Mouse (Mus musculus) hindlimb bud, embryonic 11.5 days (tissue): Measurements from ENCODE around the gene Gm13101.
"Not testable (repeated sequence)": the region's sequence is repeated elsewhere in the genome, so short reads cannot be mapped to it uniquely, and the experiment has no call there.

Source experiments
- DNase-seq: peaks from one replicate; pipeline ENCODE4 v3.0.0-alpha.2; 2012; ENCODE audit warnings: low read depth, low spot score; ENCODE audit errors: extremely low spot score

Gm13101 gene

GRCm38 (mm10) chr4:143966850-143967249, at the start of gene Gm13101:
Gene Gm13101 (minus strand): TSS chr4:143966950.
- DNase-seq = not testable (repeated sequence)

GRCm38 (mm10) chr4:143994269-143994668, 27.5 kb upstream of the Gm13101 start, which contains the start of gene Pramef17:
Gene Pramef17 (minus strand): TSS chr4:143994369.
- not testable (repeated sequence) for DNase-seq

DNA sequence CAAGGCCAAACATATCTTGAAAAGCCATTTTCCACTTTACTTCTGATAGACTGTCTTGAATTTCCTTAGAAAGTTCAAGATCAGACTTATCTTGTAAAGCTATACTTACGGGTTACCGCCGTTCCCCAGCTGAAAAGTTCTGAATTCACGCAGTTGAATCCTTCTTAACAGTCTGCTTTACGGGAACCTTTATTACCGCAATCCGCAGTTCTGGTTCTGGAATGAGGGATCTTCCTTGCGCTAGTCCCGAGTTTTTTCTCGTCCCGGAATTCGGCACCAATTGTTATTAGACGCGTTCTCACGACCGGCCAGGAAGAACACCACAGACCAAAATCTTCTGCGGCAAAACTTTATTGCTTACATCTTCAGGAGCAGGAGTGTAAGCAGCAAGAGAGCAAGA, 21.4 kb upstream of the Gm13101 start:
- not testable (repeated sequence) for DNase-seq

DNA sequence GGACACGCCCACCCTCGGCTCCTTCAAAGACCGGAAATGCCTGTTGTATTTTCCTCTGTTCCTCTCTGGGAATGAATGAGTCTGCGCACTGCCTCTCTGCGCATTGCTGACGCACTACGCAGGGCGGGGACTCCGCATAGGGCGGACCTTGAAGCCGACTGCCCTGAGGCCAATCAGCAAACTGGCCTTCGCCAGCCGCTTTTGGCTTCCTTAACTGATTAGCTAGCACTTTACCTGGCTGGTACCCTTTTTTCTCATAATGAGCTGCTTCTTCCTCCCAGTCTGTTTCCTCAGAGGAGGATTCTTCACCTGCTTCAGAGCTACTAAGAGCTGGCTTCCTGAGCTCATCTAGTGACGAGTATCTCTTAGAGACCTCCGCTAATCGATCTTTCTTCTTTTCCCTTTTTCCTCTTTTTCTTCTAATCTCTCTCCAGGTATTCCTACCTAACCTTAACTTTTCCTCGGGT, 20.8 kb upstream of the Gm13101 start:
- not testable (repeated sequence) for DNase-seq

GRCm38 (mm10) chr4:143985733-143986132, 19.0 kb upstream of the Gm13101 start:
- not testable (repeated sequence) for DNase-seq

GRCm38 (mm10) chr4:143985165-143985564, 18.4 kb upstream of the Gm13101 start:
- DNase-seq = not testable (repeated sequence)

GRCm38 (mm10) chr4:143983446-143983845, 16.7 kb upstream of the Gm13101 start:
- not testable (repeated sequence) for DNase-seq

DNA sequence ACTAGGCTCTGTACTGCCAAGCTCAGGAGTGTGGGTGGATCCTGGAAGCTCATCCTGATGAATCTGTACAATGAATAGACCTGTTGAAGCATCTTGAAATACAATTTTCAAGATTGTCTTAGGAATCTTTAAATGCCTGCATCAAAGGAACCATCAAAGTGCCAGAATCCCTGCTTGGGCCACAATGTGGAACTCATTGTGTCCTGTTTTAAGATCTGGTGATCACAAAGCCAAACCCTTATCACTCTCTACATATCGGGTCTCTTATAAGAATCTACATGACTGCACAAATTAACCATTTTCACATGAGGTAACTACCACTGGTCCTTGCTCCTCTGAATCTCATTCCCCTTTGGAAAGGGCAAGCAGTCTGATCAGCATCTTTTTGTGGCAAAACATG, 15.8 kb downstream of the Gm13101 start, which contains the start of gene Pramef25:
Pramef25 (minus strand) TSS at position 101 of the 400 bp plus-strand sequence.
- not testable (repeated sequence) for DNase-seq
